ENCODE assay signal across 10 mouse cellular contexts in the genomic region with DNA sequence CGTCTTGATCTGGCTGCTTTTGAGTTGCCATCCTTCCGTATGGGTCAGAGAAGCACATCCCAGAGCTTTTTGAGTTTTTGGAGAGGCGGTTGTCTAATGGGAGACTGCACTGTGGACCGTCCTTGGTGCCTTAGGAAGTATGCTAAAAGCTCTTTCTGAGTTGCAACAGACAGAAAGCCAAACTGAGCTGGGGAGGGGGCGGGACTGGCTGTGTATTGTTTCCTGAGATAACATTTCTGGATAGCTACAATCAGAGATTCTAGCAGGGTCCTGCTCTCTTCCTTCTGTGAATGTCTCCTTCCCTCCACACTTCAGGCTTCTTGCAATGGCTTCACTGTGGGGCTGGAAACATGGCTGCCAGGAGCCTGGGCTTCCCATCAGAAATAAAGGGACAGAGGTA. TPM values are rescaled to one million over a fixed set of nuclear protein-coding genes. Genes with fewer than 3 reads are reported as not detected.
A peak's percentile ranks its signal among the peaks of the same experiment; 100 is the strongest.
DNase-seq lines count a peak whose midpoint lies in the region; ATAC-seq and TF ChIP-seq lines count a peak whose summit lies in the region.
"Had no signal": no experiment of that assay in that cellular context is flagged by ENCODE, and none has a peak within 500 bp of the region (broad histone marks: within the 10 kb centered on the region; RNA-seq: fewer than 3 reads in every experiment).

No protein-coding gene starts in this region.

- H3K4me2 ChIP-seq in heart, embryonic 16.5 days (ENCODE audit: low read depth, low read length), result peak overlapping the region; percentile 55
- H3K4me2 ChIP-seq in limb, embryonic 11.5 days (ENCODE audit: low read depth, severe bottlenecking), result no peak overlapping the region

- no peak overlapping the region for H3K4me3 ChIP-seq in heart, embryonic 16.5 days (ENCODE audit: low read length)
- no peak overlapping the region for H3K4me3 ChIP-seq in testis, adult 2 months (ENCODE audit: control insufficient read depth, low read depth, low read length)
- no peak overlapping the region for H3K4me3 ChIP-seq in limb, embryonic 11.5 days (ENCODE audit: low read depth, low read length)

- H3K27me3 ChIP-seq in heart, embryonic 16.5 days (ENCODE audit: control insufficient read depth, insufficient read depth, low read length), result no peaks in the 10 kb centered on the region
- H3K27me3 ChIP-seq in testis, adult 2 months (ENCODE audit: control insufficient read depth, insufficient read depth, low read length), result no peaks in the 10 kb centered on the region
- no peaks in the 10 kb centered on the region for H3K27me3 ChIP-seq in limb, embryonic 11.5 days (ENCODE audit: control insufficient read depth, insufficient read depth, low read length)
- H3K27me3 ChIP-seq: CH12.LX had no signal

- no peaks in the 10 kb centered on the region for H3K9me3 ChIP-seq in heart, embryonic 16.5 days (replicated peaks; ENCODE audit: control insufficient read depth, low read length)
- H3K9me3 ChIP-seq in limb, embryonic 11.5 days (ENCODE audit: control insufficient read depth, low read length), result no peaks in the 10 kb centered on the region

- no peak for TF ChIP-seq POLR2A in testis, adult 2 months (IDR thresholded peaks at IDR 0.05; ENCODE audit: control insufficient read depth, low read depth, low read length)

- peaks cover 39% of the 10 kb centered on the region for H3K4me1 ChIP-seq in heart, embryonic 16.5 days (ENCODE audit: control insufficient read depth, insufficient read depth, low read length)
- peaks cover 9% of the 10 kb centered on the region for H3K4me1 ChIP-seq in testis, adult 2 months (ENCODE audit: control insufficient read depth, insufficient read depth, low read length)
- peaks cover 23% of the 10 kb centered on the region for H3K4me1 ChIP-seq in limb, embryonic 11.5 days (ENCODE audit: control insufficient read depth, insufficient read depth, low read length)

- no peak for DNase-seq in heart, adult 8-10 months (ENCODE audit: low spot score)
- no peak for DNase-seq in testis, postnatal 10 days (ENCODE audit: low spot score)
- DNase-seq in limb, embryonic 11.5 days (ENCODE audit: low spot score), result no peak
- no peak for DNase-seq in spleen, postnatal 4 days (ENCODE audit: low spot score in 2 of 2)
- DNase-seq in adrenal gland, postnatal 36 days, result no peak
- no peak for DNase-seq in gastrocnemius, adult 8-10 months (ENCODE audit: low spot score in 2 of 2)

- no peak for TF ChIP-seq CTCF in testis, adult 2 months (IDR thresholded peaks at IDR 0.05; ENCODE audit: control insufficient read depth, insufficient read depth, insufficient replicate concordance, low read depth, low read length)

- peak overlapping the region; percentile 73 for H3K27ac ChIP-seq in heart, embryonic 16.5 days (ENCODE audit: low read length)
- H3K27ac ChIP-seq in testis, adult 2 months (ENCODE audit: control insufficient read depth, insufficient read depth, low read depth, low read length), result peak overlapping the region; percentile 22; the same call in 1 of the 2 replicates
- peak overlapping the region; percentile 45; the same call in 1 of the 2 replicates for H3K27ac ChIP-seq in limb, embryonic 11.5 days (replicated peaks; ENCODE audit: low read depth, low read length)

- 59% methylated on average over 5 of the region's 5 CpGs for WGBS in heart, embryonic 16.5 days
- 85% methylated on average over 5 of the region's 5 CpGs for WGBS in limb, embryonic 11.5 days

- no peak overlapping the region for H3K9ac ChIP-seq in heart, embryonic 16.5 days (ENCODE audit: low read length)
- no peak overlapping the region for H3K9ac ChIP-seq in limb, embryonic 11.5 days (ENCODE audit: low read length)

- ATAC-seq in heart, embryonic 16.5 days (replicated peaks; ENCODE audit: extremely low read depth, insufficient read depth, low FRiP score), result no peak
- ATAC-seq in limb, embryonic 11.5 days (ENCODE audit: insufficient number of reproducible peaks, low FRiP score, low TSS enrichment, low read depth), result no peak

- no peaks in the 10 kb centered on the region for H3K36me3 ChIP-seq in heart, embryonic 16.5 days (ENCODE audit: control insufficient read depth, insufficient read depth)
- no peaks in the 10 kb centered on the region for H3K36me3 ChIP-seq in testis, adult 2 months (ENCODE audit: control insufficient read depth, insufficient read depth, low read length)
- no peaks in the 10 kb centered on the region for H3K36me3 ChIP-seq in limb, embryonic 11.5 days (ENCODE audit: control insufficient read depth, insufficient read depth, low read length)

RNA-seq across cellular contexts. Expression of a gene that starts 23.7 kb away (rescaled TPM):
- polyA plus RNA-seq in heart, embryonic 16.5 days (2015; fragmentation: Nextera tagmentation; extraction: Ambion mirVana), result 54.5 and 61.5 TPM in 2 replicates
- total RNA-seq in heart, adult 8-10 months (2022), result 10 to 100 TPM; 53.9 to 60.3 (median 57.4) TPM
- 9.7 and 10.3 TPM in 2 replicates for polyA plus RNA-seq in testis, adult 2 months (2012; rRNA removed)
- 30.9 and 34.6 TPM in 2 replicates for polyA plus RNA-seq in limb, embryonic 11.5 days (2014; fragmentation: Nextera tagmentation; extraction: Ambion mirVana)
- total RNA-seq in adrenal gland, postnatal 36 days (2021), result 10 to 100 TPM; 75.7 to 89.5 TPM
- 10 to 100 TPM; 22.3 to 27.7 (median 23.7) TPM for total RNA-seq in gastrocnemius, adult 8-10 months (2022)

RNA-seq across cellular contexts. Expression of a gene that starts 42.3 kb away (rescaled TPM):
- 5.4 and 6.4 TPM in 2 replicates for polyA plus RNA-seq in heart, embryonic 16.5 days (2015; fragmentation: Nextera tagmentation; extraction: Ambion mirVana)
- total RNA-seq in heart, adult 8-10 months (2022), result 1 to 10 TPM in 1 of 4 experiments, under 1 TPM in 2, not detected in 1; 0.82 to 1.3 (median 0.94) TPM
- 5.1 and 11.1 TPM in 2 replicates for polyA plus RNA-seq in testis, adult 2 months (2012; rRNA removed)
- not detected in 2 replicates for polyA plus RNA-seq in limb, embryonic 11.5 days (2014; fragmentation: Nextera tagmentation; extraction: Ambion mirVana)
- 10 to 100 TPM in 1 of 2 experiments, not detected in 1; 12.8 TPM for total RNA-seq in adrenal gland, postnatal 36 days (2021)
- total RNA-seq in gastrocnemius, adult 8-10 months (2022), result not detected
- total RNA-seq: CH12.LX; layer of hippocampus, adult 8-10 months had no signal

Comparison
In these comparisons a context has a peak if more than half of its experiments do, and no peak if none do; other contexts are left out.
1. H3K27ac ChIP-seq: peak in every context shown above with its lines; median percentile 73 in heart, embryonic 16.5 days; 45 in limb, embryonic 11.5 days; 22 in testis, adult 2 months.